Mouse (Mus musculus) ES-E14 (cell line): ENCODE data around the gene Cux2. TPM values are rescaled to one million over a fixed set of nuclear protein-coding genes. Genes with fewer than 3 reads are reported as not detected.

Source experiments
- DNase-seq: peaks from one replicate; pipeline ENCODE4 v3.0.0-alpha.2; 2013; ENCODE audit warnings: low read depth, low spot score
- H3K27ac ChIP-seq: 2 replicates; pipeline ENCODE4 v1.5.1; 2012; ENCODE audit warnings: low read depth, mild to moderate bottlenecking, low read length, moderate library complexity, mixed read lengths; ENCODE audit not compliant: poor library complexity, insufficient read depth, severe bottlenecking
- H3K36me3 ChIP-seq: 2 replicates; pipeline ENCODE4 v1.6.1; 2012; ENCODE audit warnings: mild to moderate bottlenecking, low read length, moderate library complexity, mixed read lengths; ENCODE audit not compliant: control insufficient read depth, poor library complexity, insufficient read depth, severe bottlenecking
- H3K4me1 ChIP-seq, 2 experiments: fragments of 150-350 bp in 1 of 2; sonication (generic) in 1 of 2; 2 replicates each; pipeline ENCODE4 v1.6.1; 2012; ENCODE audit warnings: low read length in 2 of 2, mild to moderate bottlenecking in 1 of 2, mixed read lengths in 1 of 2; ENCODE audit not compliant: control insufficient read depth in 2 of 2, insufficient read depth in 2 of 2, poor library complexity in 1 of 2
- H3K4me3 ChIP-seq, 2 experiments: fragments of 150-350 bp in 1 of 2; sonication (generic) in 1 of 2; 2 replicates each; pipeline ENCODE4 v1.5.1; 2012; ENCODE audit warnings: low read length in 2 of 2, low read depth in 1 of 2, mild to moderate bottlenecking in 1 of 2, mixed read lengths in 1 of 2; ENCODE audit not compliant: insufficient read depth in 1 of 2, poor library complexity in 1 of 2, severe bottlenecking in 1 of 2
- H3K9ac ChIP-seq: 2 replicates; pipeline ENCODE4 v1.6.1; 2012; ENCODE audit warnings: low read depth, mild to moderate bottlenecking, low read length, mixed read lengths; ENCODE audit not compliant: poor library complexity, insufficient read depth, severe bottlenecking
- H3K9me3 ChIP-seq: fragments of 150-350 bp; sonication (generic); 2 replicates; pipeline ENCODE4 v1.6.1; 2012; ENCODE audit warnings: low read depth, mild to moderate bottlenecking, low read length; ENCODE audit not compliant: control insufficient read depth, insufficient read depth
- CHD2 ChIP-seq: IDR thresholded peaks from 2 replicates; pipeline ENCODE4 v1.6.1; 2014; ENCODE audit warnings: mild to moderate bottlenecking, low read depth, low read length, inconsistent platforms
- HCFC1 ChIP-seq: IDR thresholded peaks from 2 replicates; pipeline ENCODE4 v1.6.1; 2012; ENCODE audit warnings: low read length, inconsistent platforms, borderline replicate concordance; ENCODE audit not compliant: insufficient read depth
- MAFK ChIP-seq: IDR thresholded peaks from 2 replicates; pipeline ENCODE4 v1.6.1; 2014; ENCODE audit warnings: mild to moderate bottlenecking, low read depth, low read length, inconsistent platforms; ENCODE audit not compliant: insufficient read depth
- ZC3H11A ChIP-seq: IDR thresholded peaks from 2 replicates; pipeline ENCODE4 v1.6.1; 2012; ENCODE audit warnings: low read depth, mild to moderate bottlenecking, inconsistent platforms, low read length, borderline replicate concordance
- ZNF384 ChIP-seq: IDR thresholded peaks from 2 replicates; pipeline ENCODE4 v1.6.1; 2012; ENCODE audit warnings: low read depth, low read length, inconsistent platforms
- in situ Hi-C, 2 experiments: fragments of 600-800 bp; cut with MboI; formaldehyde crosslinking; loops; one replicate each; pipeline ENCODE4 v1.15.1; 2025; ENCODE audit warnings: low sequenced_read_pairs in 2 of 2, inconsistent platforms in 1 of 2; ENCODE audit not compliant: unreplicated experiment in 2 of 2
- total RNA-seq: library from RNA; depleted of rRNA; stranded (reverse); fragments of 300-350 nt; gene quantifications from 2 replicates; pipeline ENCODE4 v1.2.3, GENCODE M21; 2012; rRNA removed

Cux2 gene
- 1.8 and 2.9 TPM in 2 replicates for total RNA-seq

GRCm38 (mm10) chr5:122050017-122050831 lies at the start of gene Cux2:
TSS of gene Cux2 (minus strand) at chr5:122050102.
- peak within 1 kb of the TSS; percentile 80 to 84 for H3K4me3 ChIP-seq
- peak within 1 kb of the TSS; percentile 78 for H3K9ac ChIP-seq
- H3K9me3 ChIP-seq = no peaks in the 10 kb centered on the region
- TF ChIP-seq HCFC1 = no peak
- 0 out of 2 replicates have a peak, but pooled peaks have one; percentile 1 for TF ChIP-seq ZC3H11A
- no peak for TF ChIP-seq MAFK
- H3K4me1 ChIP-seq = peaks cover 2 to 11% of the 10 kb centered on the region in 2 experiments; a peak in 3 of 4 replicates
- H3K27ac ChIP-seq = peak within 1 kb of the TSS; percentile 55; the same call in 1 of the 2 replicates
- no peak for DNase-seq
- in situ Hi-C loops = loop anchor here in 1 of 2 experiments (10.0 kb wide), 1 partner anchor 105 kb away; no protein-coding TSS in a partner anchor
- H3K36me3 ChIP-seq = no peaks in the 10 kb centered on the region

- Histone ChIP-seq H3K27ac (no peak overlapping the region), H3K36me3 (no peaks in the 10 kb centered on the region), H3K9ac (no peak overlapping the region), H3K9me3 (no peaks in the 10 kb centered on the region), H3K4me1 (no peaks in the 10 kb centered on the region), H3K4me3 (no peak overlapping the region)
- no peak for DNase-seq
- in situ Hi-C loops = loop anchor here in 1 of 2 experiments (25.0 kb wide), 1 partner anchor 232 kb away; no protein-coding TSS in a partner anchor
- no peak for TF ChIP-seq ZC3H11A
- TF ChIP-seq CHD2 = no peak
- no peak for TF ChIP-seq ZNF384
- TF ChIP-seq HCFC1 = no peak
- TF ChIP-seq MAFK = no peak
Observed at GRCm38 (mm10) chr5:122094439-122094838, 44.5 kb upstream of the Cux2 start.

- no peak for DNase-seq
- in situ Hi-C loops = loop anchor here in 1 of 2 experiments (25.0 kb wide), 1 partner anchor 231 kb away; no protein-coding TSS in a partner anchor
- Histone ChIP-seq H3K4me3 (no peak overlapping the region), H3K4me1 (no peaks in the 10 kb centered on the region), H3K9me3 (no peaks in the 10 kb centered on the region), H3K36me3 (no peaks in the 10 kb centered on the region), H3K9ac (no peak overlapping the region), H3K27ac (no peak overlapping the region)
- TF ChIP-seq CHD2 (no peak), MAFK (no peak)
Observed at GRCm38 (mm10) chr5:122093734-122094133, 43.8 kb upstream of the Cux2 start.

GRCm38 (mm10) chr5:122092794-122093193 lies 42.9 kb upstream of the Cux2 start:
- no peak overlapping the region for H3K4me3 ChIP-seq
- in situ Hi-C loops = loop anchor here in 1 of 2 experiments (25.0 kb wide), 1 partner anchor 230 kb away; no protein-coding TSS in a partner anchor

More at GRCm38 (mm10) chr5:122092794-122093193, 42.9 kb upstream of the Cux2 start:
- DNase-seq = no peak
- TF ChIP-seq MAFK = no peak
- TF ChIP-seq ZC3H11A = no peak
- no peak for TF ChIP-seq HCFC1
- no peak for TF ChIP-seq CHD2
- no peak for TF ChIP-seq ZNF384
- Histone ChIP-seq H3K36me3 (no peaks in the 10 kb centered on the region), H3K27ac (no peak overlapping the region), H3K9me3 (no peaks in the 10 kb centered on the region), H3K4me1 (no peaks in the 10 kb centered on the region), H3K9ac (no peak overlapping the region)
